Mouse (Mus musculus) embryonic facial prominence, embryonic 10.5 days (tissue): Measurements from ENCODE around the gene Zfp445. TPM values are rescaled to one million over a fixed set of nuclear protein-coding genes. Genes with fewer than 3 reads are reported as not detected.

Experiments used
- DNase-seq: peaks from one replicate; pipeline ENCODE4 v3.0.0-alpha.2; 2017; ENCODE audit warnings: low spot score
- H3K27ac ChIP-seq: fragments of 300-500 bp; sonication (generic); replicated peaks from 2 replicates; pipeline ENCODE4 v1.5.1; 2016; ENCODE audit warnings: mild to moderate bottlenecking
- H3K27me3 ChIP-seq: fragments of 300-500 bp; sonication (generic); replicated peaks from 2 replicates; pipeline ENCODE4 v1.6.1; 2016; ENCODE audit warnings: low read depth, mild to moderate bottlenecking; ENCODE audit not compliant: poor library complexity, severe bottlenecking
- H3K36me3 ChIP-seq: fragments of 300-500 bp; sonication (generic); replicated peaks from 2 replicates; pipeline ENCODE4 v1.6.1; 2016; ENCODE audit warnings: mild to moderate bottlenecking, moderate library complexity
- H3K4me1 ChIP-seq: fragments of 300-500 bp; sonication (generic); 2 replicates; pipeline ENCODE4 v1.6.1; 2016
- H3K4me3 ChIP-seq: fragments of 300-500 bp; sonication (generic); 2 replicates; pipeline ENCODE4 v1.5.1; 2016; ENCODE audit warnings: mild to moderate bottlenecking, moderate library complexity
- H3K9me3 ChIP-seq: fragments of 300-500 bp; sonication (generic); 2 replicates; pipeline ENCODE4 v1.6.1; 2016; ENCODE audit warnings: mild to moderate bottlenecking
- WGBS: fragments of 180-500 bp; shearing (Covaris S2); methylation state at CpG from one replicate; pipeline ENCODE4 v1.1.7; 2016; 5-methylcytosine and 5-hydroxymethylcytosine counted together
- polyA plus RNA-seq: library from polyadenylated mRNA; unstranded; fragments of >200 nt; fragmentation: Nextera tagmentation; extraction: Ambion mirVana; gene quantifications from 2 replicates; pipeline ENCODE4 v1.2.1, GENCODE M21; 2016

Zfp445 gene
- polyA plus RNA-seq, 1 experiment from 2014 or later = 85.6 TPM

GRCm38 (mm10) chr9:122826743-122827142 lies 39.1 kb downstream of the Zfp445 start:
- Histone ChIP-seq H3K9me3 (no peaks in the 10 kb centered on the region), H3K27ac (no peak overlapping the region), H3K4me1 (no peaks in the 10 kb centered on the region), H3K27me3 (no peaks in the 10 kb centered on the region), H3K4me3 (no peak overlapping the region), H3K36me3 (peaks cover 39% of the 10 kb centered on the region)
- WGBS = 95% methylated on average over 4 of the region's 4 CpGs
- no peak for DNase-seq

- Histone ChIP-seq H3K4me1 (no peaks in the 10 kb centered on the region), H3K9me3 (no peaks in the 10 kb centered on the region), H3K27ac (no peak overlapping the region), H3K36me3 (peaks cover 37% of the 10 kb centered on the region), H3K4me3 (no peak overlapping the region), H3K27me3 (no peaks in the 10 kb centered on the region)
- DNase-seq = no peak
- WGBS = 87% methylated on average over 5 of the region's 5 CpGs
Measured at GRCm38 (mm10) chr9:122823374-122824017, 42.3 kb downstream of the Zfp445 start.

GRCm38 (mm10) chr9:122815239-122815851 lies 50.5 kb downstream of the Zfp445 start:
- no peaks in the 10 kb centered on the region for H3K27me3 ChIP-seq
- no peaks in the 10 kb centered on the region for H3K4me1 ChIP-seq
- H3K9me3 ChIP-seq = no peaks in the 10 kb centered on the region
- no peak overlapping the region for H3K27ac ChIP-seq
- H3K4me3 ChIP-seq = no peak overlapping the region
- DNase-seq = no peak
- H3K36me3 ChIP-seq = peaks cover 5% of the 10 kb centered on the region; the same call in 1 of the 2 replicates
- WGBS = 84% methylated on average over 4 of the region's 4 CpGs

GRCm38 (mm10) chr9:122814775-122815174 lies 51.0 kb downstream of the Zfp445 start:
- 98% methylated on average over 2 of the region's 2 CpGs for WGBS
- no peak overlapping the region for H3K27ac ChIP-seq
- no peak overlapping the region for H3K4me3 ChIP-seq
- no peak for DNase-seq
- H3K27me3 ChIP-seq = no peaks in the 10 kb centered on the region
- no peaks in the 10 kb centered on the region for H3K4me1 ChIP-seq
- peaks cover 5% of the 10 kb centered on the region; the same call in 1 of the 2 replicates for H3K36me3 ChIP-seq
- H3K9me3 ChIP-seq = no peaks in the 10 kb centered on the region

GRCm38 (mm10) chr9:122812386-122812785 lies 53.4 kb downstream of the Zfp445 start:
- no peaks in the 10 kb centered on the region for H3K4me1 ChIP-seq
- WGBS = 90% methylated on average over 5 of the region's 5 CpGs
- no peak overlapping the region for H3K4me3 ChIP-seq
- peaks cover 3% of the 10 kb centered on the region; the same call in 1 of the 2 replicates for H3K36me3 ChIP-seq
- no peak overlapping the region for H3K27ac ChIP-seq
- H3K9me3 ChIP-seq = no peaks in the 10 kb centered on the region
- DNase-seq = no peak
- H3K27me3 ChIP-seq = no peaks in the 10 kb centered on the region

- Histone ChIP-seq H3K27me3 (no peaks in the 10 kb centered on the region), H3K36me3 (peaks cover 3% of the 10 kb centered on the region; the same call in 1 of the 2 replicates), H3K4me3 (no peak overlapping the region), H3K9me3 (no peaks in the 10 kb centered on the region), H3K27ac (no peak overlapping the region), H3K4me1 (peaks cover 10% of the 10 kb centered on the region)
- no peak for DNase-seq
- 92% methylated on average over 3 of the region's 3 CpGs for WGBS
Measured at GRCm38 (mm10) chr9:122810212-122810611, 55.6 kb downstream of the Zfp445 start.

- no peaks in the 10 kb centered on the region for H3K9me3 ChIP-seq
- H3K4me3 ChIP-seq = no peak overlapping the region
- no peak for DNase-seq
- peaks cover 3% of the 10 kb centered on the region; the same call in 1 of the 2 replicates for H3K36me3 ChIP-seq
- H3K4me1 ChIP-seq = peaks cover 14% of the 10 kb centered on the region
- no peaks in the 10 kb centered on the region for H3K27me3 ChIP-seq
- no peak overlapping the region for H3K27ac ChIP-seq
- WGBS = 96% methylated on average over 2 of the region's 2 CpGs
Measured at GRCm38 (mm10) chr9:122807186-122807585, 58.6 kb downstream of the Zfp445 start.

- no peak for DNase-seq
- Histone ChIP-seq H3K4me3 (peak overlapping the region; percentile 76), H3K4me1 (peaks cover 14% of the 10 kb centered on the region), H3K9me3 (no peaks in the 10 kb centered on the region), H3K27ac (peak overlapping the region; percentile 89), H3K27me3 (no peaks in the 10 kb centered on the region), H3K36me3 (peaks cover 3% of the 10 kb centered on the region; the same call in 1 of the 2 replicates)
- WGBS = 14% methylated on average over 10 of the region's 10 CpGs
Measured at GRCm38 (mm10) chr9:122805845-122806341, 59.9 kb downstream of the Zfp445 start.

GRCm38 (mm10) chr9:122805053-122805844 lies 60.6 kb downstream of the Zfp445 start, which contains the start of gene Tcaim:
Gene Tcaim (plus strand): TSS chr9:122805539.
- Histone ChIP-seq H3K27me3 (no peaks in the 10 kb centered on the region), H3K27ac (peak within 1 kb of the TSS; percentile 89), H3K4me3 (peak within 1 kb of the TSS; percentile 76), H3K36me3 (peaks cover 3% of the 10 kb centered on the region; the same call in 1 of the 2 replicates), H3K9me3 (no peaks in the 10 kb centered on the region), H3K4me1 (peaks cover 14% of the 10 kb centered on the region)
- DNase-seq = peak; percentile 95
- WGBS = 7% methylated on average over 42 of the region's 42 CpGs

Other genes with a start within 250 kb of the Zfp445 start
- gene Topaz1, start 118.7 kb downstream of the Zfp445 start, polyA plus RNA-seq = not detected in 2 replicates
- 4.2 and 5.7 TPM in 2 replicates for gene Tcaim, start 60.5 kb downstream of the Zfp445 start, polyA plus RNA-seq
- 0.26 TPM in 1 of 2 replicates, not detected in the other for gene Gm35549, start 22.0 kb downstream of the Zfp445 start, polyA plus RNA-seq
- 3.2 and 3.6 TPM in 2 replicates for gene Zkscan7, start 19.7 kb upstream of the Zfp445 start, polyA plus RNA-seq
- 32.4 and 33.8 TPM in 2 replicates for gene Zfp105, start 57.1 kb upstream of the Zfp445 start, polyA plus RNA-seq
- 22.0 and 23.6 TPM in 2 replicates for gene 1110059G10Rik, start 85.0 kb upstream of the Zfp445 start, polyA plus RNA-seq
- 89.5 and 97.8 TPM in 2 replicates for gene Kif15, start 85.0 kb upstream of the Zfp445 start, polyA plus RNA-seq
- 12.2 and 13.2 TPM in 2 replicates for gene Tmem42, start 155.3 kb upstream of the Zfp445 start, polyA plus RNA-seq
- 0.31 and 0.63 TPM in 2 replicates for gene Tgm4, start 168.7 kb upstream of the Zfp445 start, polyA plus RNA-seq
- 73.1 and 77.9 TPM in 2 replicates for gene Zdhhc3, start 247.2 kb upstream of the Zfp445 start, polyA plus RNA-seq
- 129 and 143 TPM in 2 replicates for gene Exosc7, start 247.2 kb upstream of the Zfp445 start, polyA plus RNA-seq